Mouse (Mus musculus): ENCODE data around the gene Zcchc9. TPM values are rescaled to one million over a fixed set of nuclear protein-coding genes. Genes with fewer than 3 reads are reported as not detected.

The Zcchc9 gene
- total RNA-seq (2014; fragmentation: Nextera tagmentation): 34.9 and 36.3 TPM in 2 replicates
- total RNA-seq (2017): 45.1 and 48.8 TPM in 2 replicates
- 3.3 and 4.1 TPM in 2 replicates for polyA plus RNA-seq (2012)

- no peaks in the 10 kb centered on the region for H3K9me3 ChIP-seq (replicated peaks)
- no peaks in the 10 kb centered on the region for H3K27me3 ChIP-seq (ENCODE audit: insufficient read depth, low read length)
- no peak for TF ChIP-seq TAL1 (conservative IDR thresholded peaks at IDR 0.05; ENCODE audit: low read depth, low read length)
- TF ChIP-seq GATA2 (IDR thresholded peaks at IDR 0.05; ENCODE audit: borderline replicate concordance, low read depth, low read length): no peak
- no peak for TF ChIP-seq CTCF (IDR thresholded peaks at IDR 0.05; ENCODE audit: low read depth, low read length)
- TF ChIP-seq POLR2AphosphoS5 (IDR thresholded peaks at IDR 0.05; ENCODE audit: insufficient replicate concordance, low read depth, low read length): no peak
- no peak for TF ChIP-seq GATA1 (IDR thresholded peaks at IDR 0.05; ENCODE audit: borderline replicate concordance, low read length)
- H3K4me1 ChIP-seq (ENCODE audit: insufficient read depth, low read depth, low read length): peaks cover 15% of the 10 kb centered on the region; the same call in 1 of the 2 replicates
- ATAC-seq (ENCODE audit: extremely low read depth, insufficient number of reproducible peaks, low FRiP score, poor library complexity, severe bottlenecking): peak; percentile 94
- peaks cover 19% of the 10 kb centered on the region for H3K36me3 ChIP-seq (replicated peaks)
- peak within 1 kb of the TSS; percentile 99 for H3K4me3 ChIP-seq (ENCODE audit: low read depth, low read length)
- DNase-seq (ENCODE audit: low spot score): peak; percentile 87
These were observed at the start of gene Zcchc9 for GRCm38 (mm10) chr13:91807155-91807839. Gene Zcchc9, minus strand, starts transcription at chr13:91807705.

GRCm38 (mm10) chr13:91854412-91854811 lies 46.9 kb upstream of the Zcchc9 start:
- no peak for DNase-seq (ENCODE audit: low spot score)
- Histone ChIP-seq H3K27me3 (ENCODE audit: insufficient read depth, low read length) (peaks cover 7% of the 10 kb centered on the region; the same call in 1 of the 2 replicates), H3K36me3 (replicated peaks) (no peaks in the 10 kb centered on the region), H3K4me3 (ENCODE audit: low read depth, low read length) (no peak overlapping the region), H3K9me3 (replicated peaks) (no peaks in the 10 kb centered on the region), H3K4me1 (ENCODE audit: insufficient read depth, low read depth, low read length) (no peaks in the 10 kb centered on the region)
- TF ChIP-seq CTCF (IDR thresholded peaks at IDR 0.05; ENCODE audit: low read depth, low read length) (no peak), GATA2 (IDR thresholded peaks at IDR 0.05; ENCODE audit: borderline replicate concordance, low read depth, low read length) (no peak), POLR2AphosphoS5 (IDR thresholded peaks at IDR 0.05; ENCODE audit: insufficient replicate concordance, low read depth, low read length) (no peak), TAL1 (conservative IDR thresholded peaks at IDR 0.05; ENCODE audit: low read depth, low read length) (no peak), GATA1 (IDR thresholded peaks at IDR 0.05; ENCODE audit: borderline replicate concordance, low read length) (no peak)
- no peak for ATAC-seq (ENCODE audit: extremely low read depth, insufficient number of reproducible peaks, low FRiP score, poor library complexity, severe bottlenecking)

GRCm38 (mm10) chr13:91827876-91828275 lies 20.4 kb upstream of the Zcchc9 start:
- Histone ChIP-seq H3K27me3 (ENCODE audit: insufficient read depth, low read length) (no peaks in the 10 kb centered on the region; the same call in 1 of the 2 replicates), H3K9me3 (replicated peaks) (no peaks in the 10 kb centered on the region), H3K36me3 (replicated peaks) (no peaks in the 10 kb centered on the region), H3K4me3 (ENCODE audit: low read depth, low read length) (no peak overlapping the region), H3K4me1 (ENCODE audit: insufficient read depth, low read depth, low read length) (no peaks in the 10 kb centered on the region)
- DNase-seq (ENCODE audit: low spot score) (no peak), ATAC-seq (ENCODE audit: extremely low read depth, insufficient number of reproducible peaks, low FRiP score, poor library complexity, severe bottlenecking) (no peak)
- TF ChIP-seq TAL1 (conservative IDR thresholded peaks at IDR 0.05; ENCODE audit: low read depth, low read length): no peak
- no peak for TF ChIP-seq POLR2AphosphoS5 (IDR thresholded peaks at IDR 0.05; ENCODE audit: insufficient replicate concordance, low read depth, low read length)
- no peak for TF ChIP-seq CTCF (IDR thresholded peaks at IDR 0.05; ENCODE audit: low read depth, low read length)
- no peak for TF ChIP-seq GATA1 (IDR thresholded peaks at IDR 0.05; ENCODE audit: borderline replicate concordance, low read length)
- no peak for TF ChIP-seq GATA2 (IDR thresholded peaks at IDR 0.05; ENCODE audit: borderline replicate concordance, low read depth, low read length)

GRCm38 (mm10) chr13:91826066-91826465 lies 18.6 kb upstream of the Zcchc9 start:
- no peak for ATAC-seq (ENCODE audit: extremely low read depth, insufficient number of reproducible peaks, low FRiP score, poor library complexity, severe bottlenecking)
- H3K4me1 ChIP-seq (ENCODE audit: insufficient read depth, low read depth, low read length): no peaks in the 10 kb centered on the region

GRCm38 (mm10) chr13:91824845-91825550 lies 17.5 kb upstream of the Zcchc9 start:
- TF ChIP-seq TAL1 (conservative IDR thresholded peaks at IDR 0.05; ENCODE audit: low read depth, low read length): no peak
- no peak for TF ChIP-seq POLR2AphosphoS5 (IDR thresholded peaks at IDR 0.05; ENCODE audit: insufficient replicate concordance, low read depth, low read length)
- no peak for TF ChIP-seq GATA1 (IDR thresholded peaks at IDR 0.05; ENCODE audit: borderline replicate concordance, low read length)
- TF ChIP-seq CTCF (IDR thresholded peaks at IDR 0.05; ENCODE audit: low read depth, low read length): no peak
- no peak for TF ChIP-seq GATA2 (IDR thresholded peaks at IDR 0.05; ENCODE audit: borderline replicate concordance, low read depth, low read length)
- Histone ChIP-seq H3K9me3 (replicated peaks) (no peaks in the 10 kb centered on the region), H3K36me3 (replicated peaks) (no peaks in the 10 kb centered on the region), H3K4me1 (ENCODE audit: insufficient read depth, low read depth, low read length) (no peaks in the 10 kb centered on the region), H3K27me3 (ENCODE audit: insufficient read depth, low read length) (peaks cover 4% of the 10 kb centered on the region), H3K4me3 (ENCODE audit: low read depth, low read length) (no peak overlapping the region)
- no peak for DNase-seq (ENCODE audit: low spot score)
- no peak for ATAC-seq (ENCODE audit: extremely low read depth, insufficient number of reproducible peaks, low FRiP score, poor library complexity, severe bottlenecking)

More at GRCm38 (mm10) chr13:91826066-91826465, 18.6 kb upstream of the Zcchc9 start:
- Histone ChIP-seq H3K36me3 (replicated peaks) (no peaks in the 10 kb centered on the region), H3K9me3 (replicated peaks) (no peaks in the 10 kb centered on the region), H3K4me3 (ENCODE audit: low read depth, low read length) (no peak overlapping the region), H3K27me3 (ENCODE audit: insufficient read depth, low read length) (peaks cover 4% of the 10 kb centered on the region)
- DNase-seq (ENCODE audit: low spot score): no peak
- no peak for TF ChIP-seq GATA2 (IDR thresholded peaks at IDR 0.05; ENCODE audit: borderline replicate concordance, low read depth, low read length)
- TF ChIP-seq TAL1 (conservative IDR thresholded peaks at IDR 0.05; ENCODE audit: low read depth, low read length): no peak
- TF ChIP-seq GATA1 (IDR thresholded peaks at IDR 0.05; ENCODE audit: borderline replicate concordance, low read length): no peak
- TF ChIP-seq CTCF (IDR thresholded peaks at IDR 0.05; ENCODE audit: low read depth, low read length): no peak
- TF ChIP-seq POLR2AphosphoS5 (IDR thresholded peaks at IDR 0.05; ENCODE audit: insufficient replicate concordance, low read depth, low read length): no peak

- no peaks in the 10 kb centered on the region for H3K4me1 ChIP-seq (ENCODE audit: insufficient read depth, low read depth, low read length)
- TF ChIP-seq GATA1 (IDR thresholded peaks at IDR 0.05; ENCODE audit: borderline replicate concordance, low read length): no peak
- TF ChIP-seq CTCF (IDR thresholded peaks at IDR 0.05; ENCODE audit: low read depth, low read length): no peak
- no peak for TF ChIP-seq TAL1 (conservative IDR thresholded peaks at IDR 0.05; ENCODE audit: low read depth, low read length)
- no peak for TF ChIP-seq GATA2 (IDR thresholded peaks at IDR 0.05; ENCODE audit: borderline replicate concordance, low read depth, low read length)
- TF ChIP-seq POLR2AphosphoS5 (IDR thresholded peaks at IDR 0.05; ENCODE audit: insufficient replicate concordance, low read depth, low read length): no peak
- no peak for DNase-seq (ENCODE audit: low spot score)
- no peak for ATAC-seq (ENCODE audit: extremely low read depth, insufficient number of reproducible peaks, low FRiP score, poor library complexity, severe bottlenecking)
- H3K9me3 ChIP-seq (replicated peaks): no peaks in the 10 kb centered on the region
- peaks cover 4% of the 10 kb centered on the region for H3K27me3 ChIP-seq (ENCODE audit: insufficient read depth, low read length)
- H3K4me3 ChIP-seq (ENCODE audit: low read depth, low read length): no peak overlapping the region
- no peaks in the 10 kb centered on the region for H3K36me3 ChIP-seq (replicated peaks)
These were observed 16.2 kb upstream of the Zcchc9 start for GRCm38 (mm10) chr13:91823735-91824134.

All from G1E (cell line).